Mouse (Mus musculus) liver, adult 2 months (tissue): Measurements from ENCODE around the gene Mill2.

Experiments used
- CTCF ChIP-seq: fragments of 200-500 bp; IDR thresholded peaks from 2 replicates; pipeline ENCODE4 v1.5.1; 2011; ENCODE audit warnings: low read depth, low read length, control low read depth
- POLR2A ChIP-seq: fragments of 200-500 bp; IDR thresholded peaks from 2 replicates; pipeline ENCODE4 v1.6.1; 2011; ENCODE audit warnings: low read length, control low read depth; ENCODE audit not compliant: insufficient read depth; ENCODE audit errors: extremely low read depth

GRCm38 (mm10) chr7:18821507-18821906 is 18.3 kb upstream of the Mill2 start, which contains the start of gene Psg17:
- no peak for TF ChIP-seq POLR2A
- TF ChIP-seq CTCF = no peak
